Mouse (Mus musculus) kidney, embryonic 14.5 days (tissue): ENCODE measurements around the gene Prdm2. TPM values are rescaled to one million over a fixed set of nuclear protein-coding genes. Genes with fewer than 3 reads are reported as not detected.

Experiments
- ATAC-seq: fragments of 200-750 bp; cut with Nextera tagmentation; 2 replicates; pipeline ENCODE4 v1.8.0; 2017; ENCODE audit warnings: moderate number of reproducible peaks, mild to moderate bottlenecking, moderate TSS enrichment, moderate library complexity; ENCODE audit not compliant: low FRiP score, low TSS enrichment
- H3K27ac ChIP-seq: fragments of 300-500 bp; sonication (generic); 2 replicates; pipeline ENCODE4 v1.5.1; 2014; ENCODE audit warnings: low read depth, mild to moderate bottlenecking, low read length, moderate library complexity, mixed read lengths
- H3K27me3 ChIP-seq: fragments of 300-500 bp; sonication (generic); 2 replicates; pipeline ENCODE4 v1.6.1; 2014; ENCODE audit warnings: mild to moderate bottlenecking, low read length; ENCODE audit not compliant: control insufficient read depth, insufficient read depth
- H3K36me3 ChIP-seq: fragments of 300-500 bp; sonication (generic); 2 replicates; pipeline ENCODE4 v1.6.1; 2014; ENCODE audit warnings: low read length, mixed read lengths; ENCODE audit not compliant: control insufficient read depth, insufficient read depth
- H3K4me1 ChIP-seq: fragments of 300-500 bp; sonication (generic); 2 replicates; pipeline ENCODE4 v1.6.1; 2014; ENCODE audit warnings: low read length, mixed read lengths; ENCODE audit not compliant: control insufficient read depth, insufficient read depth
- H3K4me2 ChIP-seq: fragments of 300-500 bp; sonication (generic); replicated peaks from 2 replicates; pipeline ENCODE4 v1.6.1; 2014; ENCODE audit warnings: low read depth, mild to moderate bottlenecking, low read length
- H3K4me3 ChIP-seq: fragments of 300-500 bp; sonication (generic); 2 replicates; pipeline ENCODE4 v1.5.1; 2014; ENCODE audit warnings: mild to moderate bottlenecking, low read length
- H3K9ac ChIP-seq: fragments of 300-500 bp; sonication (generic); 2 replicates; pipeline ENCODE4 v1.6.1; 2014; ENCODE audit warnings: low read depth, mild to moderate bottlenecking, low read length, moderate library complexity
- H3K9me3 ChIP-seq: fragments of 300-500 bp; sonication (generic); 2 replicates; pipeline ENCODE4 v1.6.1; 2016; ENCODE audit warnings: low read length; ENCODE audit not compliant: control insufficient read depth
- WGBS: fragments of 180-500 bp; shearing (Covaris S2); extraction: QIAGEN DNeasy Blood & Tissue Kit; methylation state at CpG from one replicate; pipeline ENCODE4 v1.1.7; 2014; 5-methylcytosine and 5-hydroxymethylcytosine counted together
- polyA plus RNA-seq: library from polyadenylated mRNA; unstranded; fragments of >200 nt; fragmentation: Nextera tagmentation; extraction: Ambion mirVana; gene quantifications from 2 replicates; pipeline ENCODE4 v1.2.1, GENCODE M21; 2014

Gene Prdm2
- polyA plus RNA-seq, 1 experiment from 2014 or later: 15.8 TPM

DNA sequence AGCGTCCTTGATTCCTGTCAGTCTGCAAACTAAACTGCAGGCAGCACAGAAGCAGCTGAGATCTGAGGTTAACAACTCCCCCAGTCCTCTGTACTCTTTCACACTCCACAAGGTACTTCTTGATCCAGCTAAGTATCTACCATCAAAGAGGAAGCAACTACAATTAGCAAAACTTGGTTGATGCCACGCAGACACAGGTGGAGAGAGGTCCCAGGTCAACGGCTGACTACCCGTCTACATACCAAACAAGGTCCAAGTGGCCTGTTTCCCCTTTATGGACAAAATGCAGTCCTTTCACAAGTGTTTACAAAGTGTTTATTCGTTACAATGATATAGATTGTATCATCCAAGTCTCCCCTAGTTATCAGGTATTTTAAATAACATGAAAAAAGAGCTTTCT, 85.6 kb downstream of the Prdm2 start:
- Histone ChIP-seq H3K4me3 (no peak overlapping the region), H3K27ac (no peak overlapping the region), H3K27me3 (no peaks in the 10 kb centered on the region), H3K4me2 (no peak overlapping the region), H3K4me1 (no peaks in the 10 kb centered on the region), H3K9ac (no peak overlapping the region), H3K9me3 (no peaks in the 10 kb centered on the region), H3K36me3 (peaks cover 51% of the 10 kb centered on the region)
- 77% methylated on average over 5 of the region's 5 CpGs for WGBS
- no peak for ATAC-seq

GRCm38 (mm10) chr4:143126476-143126875, 86.3 kb downstream of the Prdm2 start:
- H3K4me1 ChIP-seq: no peaks in the 10 kb centered on the region
- no peaks in the 10 kb centered on the region for H3K27me3 ChIP-seq
- H3K27ac ChIP-seq: no peak overlapping the region
- H3K9ac ChIP-seq: no peak overlapping the region
- 90% methylated on average over 14 of the region's 14 CpGs for WGBS
- H3K4me3 ChIP-seq: no peak overlapping the region
- H3K36me3 ChIP-seq: peaks cover 44% of the 10 kb centered on the region
- ATAC-seq: no peak
- H3K4me2 ChIP-seq: no peak overlapping the region
- no peaks in the 10 kb centered on the region for H3K9me3 ChIP-seq

GRCm38 (mm10) chr4:143125290-143125689, 87.5 kb downstream of the Prdm2 start:
- Histone ChIP-seq H3K27ac (no peak overlapping the region), H3K4me1 (no peaks in the 10 kb centered on the region), H3K9me3 (no peaks in the 10 kb centered on the region), H3K4me3 (no peak overlapping the region), H3K36me3 (peaks cover 32% of the 10 kb centered on the region), H3K4me2 (no peak overlapping the region), H3K9ac (no peak overlapping the region), H3K27me3 (no peaks in the 10 kb centered on the region)
- 94% methylated on average over 6 of the region's 6 CpGs for WGBS
- ATAC-seq: no peak

DNA sequence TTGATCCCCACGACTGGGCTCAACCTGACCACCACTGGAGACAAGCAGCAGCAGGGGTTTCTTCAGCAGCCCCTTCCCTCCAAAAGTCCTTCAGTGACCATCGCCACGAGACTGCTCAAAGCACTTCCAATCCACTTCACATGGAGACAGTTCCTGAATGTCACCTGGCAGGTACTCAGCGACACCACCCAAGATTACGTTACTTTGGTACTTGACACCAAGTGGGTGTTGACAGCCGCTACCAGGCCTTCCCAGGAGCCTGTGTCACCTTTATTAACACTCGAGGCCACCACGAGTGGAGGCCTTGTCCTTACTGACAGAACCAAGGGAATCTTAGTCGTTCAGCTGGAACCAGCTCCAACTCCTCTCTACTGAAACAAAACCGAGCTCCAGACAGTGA, 89.8 kb downstream of the Prdm2 start:
- WGBS: 74% methylated on average over 10 of the region's 10 CpGs
- no peak for ATAC-seq
- H3K4me3 ChIP-seq: no peak overlapping the region
- no peaks in the 10 kb centered on the region for H3K9me3 ChIP-seq
- H3K4me2 ChIP-seq: no peak overlapping the region
- H3K27me3 ChIP-seq: no peaks in the 10 kb centered on the region
- no peaks in the 10 kb centered on the region for H3K4me1 ChIP-seq
- H3K9ac ChIP-seq: no peak overlapping the region
- H3K27ac ChIP-seq: no peak overlapping the region
- H3K36me3 ChIP-seq: peaks cover 14% of the 10 kb centered on the region; the same call in 1 of the 2 replicates

DNA sequence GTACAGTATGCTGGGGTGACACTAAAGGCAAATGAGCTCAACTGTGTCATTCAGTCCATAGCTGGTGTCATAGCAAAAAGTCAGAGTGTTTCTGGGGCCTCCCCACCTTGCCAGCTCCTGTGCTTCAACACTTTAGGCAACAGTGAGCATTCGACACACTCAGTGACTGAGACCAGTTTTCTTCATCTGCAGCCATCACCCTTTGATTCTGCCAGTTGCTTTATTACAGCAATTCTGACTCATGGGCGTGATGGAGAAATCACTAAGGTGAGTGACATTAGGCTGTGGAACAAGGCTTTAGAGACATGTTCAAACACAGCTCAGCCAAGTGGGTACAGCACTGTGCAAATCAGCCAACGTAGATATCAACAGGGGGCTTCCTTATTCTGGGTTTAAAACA, 91.6 kb downstream of the Prdm2 start:
- Histone ChIP-seq H3K9ac (no peak overlapping the region), H3K27ac (no peak overlapping the region), H3K36me3 (peaks cover under 1% of the 10 kb centered on the region; the same call in 1 of the 2 replicates), H3K27me3 (no peaks in the 10 kb centered on the region), H3K4me2 (no peak overlapping the region), H3K9me3 (no peaks in the 10 kb centered on the region), H3K4me1 (no peaks in the 10 kb centered on the region; the same call in 1 of the 2 replicates), H3K4me3 (no peak overlapping the region)
- ATAC-seq: no peak
- WGBS: 84% methylated on average over 3 of the region's 3 CpGs

GRCm38 (mm10) chr4:143120008-143120407, 92.8 kb downstream of the Prdm2 start:
- Histone ChIP-seq H3K36me3 (no peaks in the 10 kb centered on the region; the same call in 1 of the 2 replicates), H3K9me3 (no peaks in the 10 kb centered on the region), H3K4me1 (no peaks in the 10 kb centered on the region; the same call in 1 of the 2 replicates), H3K4me3 (no peak overlapping the region), H3K4me2 (no peak overlapping the region), H3K9ac (no peak overlapping the region), H3K27me3 (no peaks in the 10 kb centered on the region), H3K27ac (no peak overlapping the region)
- 94% methylated on average over 8 of the region's 8 CpGs for WGBS
- no peak for ATAC-seq

- WGBS: 60% methylated on average over 4 of the region's 4 CpGs
- no peaks in the 10 kb centered on the region for H3K9me3 ChIP-seq
- no peaks in the 10 kb centered on the region; the same call in 1 of the 2 replicates for H3K4me1 ChIP-seq
- ATAC-seq: no peak
- no peak overlapping the region for H3K27ac ChIP-seq
- H3K36me3 ChIP-seq: no peaks in the 10 kb centered on the region; the same call in 1 of the 2 replicates
- H3K9ac ChIP-seq: no peak overlapping the region
- H3K27me3 ChIP-seq: no peaks in the 10 kb centered on the region
- no peak overlapping the region for H3K4me3 ChIP-seq
- H3K4me2 ChIP-seq: no peak overlapping the region
These were observed 94.0 kb downstream of the Prdm2 start for GRCm38 (mm10) chr4:143118843-143119242.

GRCm38 (mm10) chr4:143115851-143116250, 96.9 kb downstream of the Prdm2 start:
- no peaks in the 10 kb centered on the region; the same call in 1 of the 2 replicates for H3K4me1 ChIP-seq
- no peak overlapping the region for H3K9ac ChIP-seq
- 74% methylated on average over 12 of the region's 12 CpGs for WGBS
- H3K27me3 ChIP-seq: no peaks in the 10 kb centered on the region
- H3K4me3 ChIP-seq: no peak overlapping the region
- ATAC-seq: no peak; the same call in 1 of the 2 replicates
- H3K9me3 ChIP-seq: no peaks in the 10 kb centered on the region
- peaks cover 7% of the 10 kb centered on the region; the same call in 1 of the 2 replicates for H3K36me3 ChIP-seq
- no peak overlapping the region for H3K27ac ChIP-seq
- H3K4me2 ChIP-seq: no peak overlapping the region

GRCm38 (mm10) chr4:143114232-143114979, 98.4 kb downstream of the Prdm2 start:
- 70% methylated on average over 21 of the region's 21 CpGs for WGBS
- ATAC-seq: no peak
- Histone ChIP-seq H3K36me3 (peaks cover 21% of the 10 kb centered on the region), H3K4me2 (no peak overlapping the region), H3K9me3 (no peaks in the 10 kb centered on the region), H3K4me1 (peaks cover under 1% of the 10 kb centered on the region; the same call in 1 of the 2 replicates), H3K27me3 (no peaks in the 10 kb centered on the region), H3K9ac (no peak overlapping the region), H3K4me3 (no peak overlapping the region), H3K27ac (no peak overlapping the region)
